In genomic region chr5:118171665-118172064, GRCm38 (mm10) we compare ENCODE assay signal across 9 mouse cellular contexts. TPM values are rescaled to one million over a fixed set of nuclear protein-coding genes. Genes with fewer than 3 reads are reported as not detected.
DNase-seq lines count a peak whose midpoint lies in the region; ATAC-seq lines count a peak whose summit lies in the region.
"Had no signal": no experiment of that assay in that cellular context is flagged by ENCODE, and none has a peak within 500 bp of the region (broad histone marks: within the 10 kb centered on the region; RNA-seq: fewer than 3 reads in every experiment).

No protein-coding gene starts in this region.

- peak overlapping the region; percentile 54 for H3K4me2 ChIP-seq in limb, embryonic 12.5 days

- peaks cover 92% of the 10 kb centered on the region for H3K27me3 ChIP-seq in limb, embryonic 12.5 days

- H3K4me1 ChIP-seq in limb, embryonic 12.5 days (replicated peaks) = peaks cover 36% of the 10 kb centered on the region

- DNase-seq in frontal cortex, postnatal 36 days (ENCODE audit: low spot score in 2 of 2) = peak; percentile 59 to 65
- no peak for DNase-seq in frontal cortex, postnatal 10 days (ENCODE audit: low spot score in 2 of 2)
- DNase-seq in thymus, postnatal 4 days = peak; percentile 38
- DNase-seq in thymus, postnatal 0 days (ENCODE audit: low spot score) = no peak
- peak; percentile 52 to 59 for DNase-seq in right cerebral cortex, adult 2 months (ENCODE audit: low spot score in 2 of 2)
- DNase-seq in urinary bladder, postnatal 36 days (ENCODE audit: low spot score in 2 of 2) = no peak
- DNase-seq in testis, postnatal 14 days (ENCODE audit: low spot score) = no peak

- H3K9me3 ChIP-seq in limb, embryonic 12.5 days = peaks cover 8% of the 10 kb centered on the region

- H3K36me3 ChIP-seq in limb, embryonic 12.5 days = no peaks in the 10 kb centered on the region

- 1% methylated on average over 29 of the region's 36 CpGs for WGBS in limb, embryonic 12.5 days

- ATAC-seq in limb, embryonic 12.5 days (ENCODE audit: insufficient number of reproducible peaks, insufficient read depth, low FRiP score, low TSS enrichment, low read depth) = no peak

- peak overlapping the region; percentile 35 for H3K4me3 ChIP-seq in limb, embryonic 12.5 days (replicated peaks)

- H3K27ac ChIP-seq in limb, embryonic 12.5 days = no peak overlapping the region

- peak overlapping the region; percentile 44 for H3K9ac ChIP-seq in limb, embryonic 12.5 days (replicated peaks)

RNA-seq across cellular contexts. Expression of gene Hrk, which starts 7.2 kb away (rescaled TPM):
- polyA plus RNA-seq in thymus, postnatal 0 days (2015; fragmentation: Nextera tagmentation; extraction: Ambion mirVana) = 0.08 and 0.10 TPM in 2 replicates
- polyA plus RNA-seq in limb, embryonic 12.5 days (2016; fragmentation: Nextera tagmentation; extraction: Ambion mirVana) = 0.13 TPM in 2 replicates
- polyA plus RNA-seq: C2C12 had no signal

RNA-seq across cellular contexts. Expression of gene Fbxw8, which starts 16.4 kb away (rescaled TPM):
- 8.1 TPM in 2 replicates for polyA plus RNA-seq in thymus, postnatal 0 days (2015; fragmentation: Nextera tagmentation; extraction: Ambion mirVana)
- 42.9 and 44.5 TPM in 2 replicates for polyA plus RNA-seq in limb, embryonic 12.5 days (2016; fragmentation: Nextera tagmentation; extraction: Ambion mirVana)

Comparison
In these comparisons a context has a peak if more than half of its experiments do, and no peak if none do; other contexts are left out.
1. DNase-seq: peak in frontal cortex, postnatal 36 days (2 of 2), thymus, postnatal 4 days (single experiment) and right cerebral cortex, adult 2 months (2 of 2); none in frontal cortex, postnatal 10 days (0 of 2), thymus, postnatal 0 days (single experiment), urinary bladder, postnatal 36 days (0 of 2) and testis, postnatal 14 days (single experiment).